Mouse (Mus musculus): Measurements from ENCODE around the gene Tmcc2.

Gene Tmcc2

GRCm38 (mm10) chr1:132391580-132392022, 520 bp upstream of the Tmcc2 start:
- DNase-seq (ENCODE audit: low spot score in 2 of 2), result peak; percentile 66 to 68

DNA sequence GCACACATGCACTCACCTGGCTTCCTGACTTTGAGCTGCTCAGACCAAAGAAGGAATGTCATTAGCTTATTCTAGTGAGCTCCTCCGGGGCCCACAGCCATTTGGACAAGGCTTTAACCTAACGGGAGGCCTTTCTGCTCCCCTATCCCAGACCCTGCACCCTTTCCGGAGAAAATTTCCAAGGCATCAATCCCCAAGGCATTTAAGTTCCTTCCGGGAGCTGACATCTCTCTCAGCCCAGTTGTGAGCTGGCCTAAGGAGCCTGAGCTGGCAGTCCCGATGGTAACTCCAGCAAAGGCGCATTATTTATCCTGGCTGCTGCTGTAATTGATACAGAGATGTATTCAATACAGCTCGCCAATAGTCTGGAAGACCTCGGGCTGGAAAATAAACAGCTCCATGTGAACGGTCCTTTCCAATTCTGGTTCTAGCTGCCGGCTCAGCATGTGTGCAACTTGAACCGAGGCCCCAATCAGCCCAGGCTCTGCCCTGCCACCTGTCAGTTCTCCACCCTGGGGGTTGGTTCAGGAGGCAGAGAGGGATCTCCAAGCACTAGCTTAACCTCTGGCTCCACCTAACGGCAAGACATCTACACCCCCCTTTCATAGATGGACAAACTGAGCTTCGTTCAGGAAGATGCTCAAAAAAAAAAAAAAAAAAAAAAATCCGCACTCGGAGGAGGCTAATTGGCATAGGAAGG, 1.0 kb downstream of the Tmcc2 start:
- peak; percentile 62 to 71 for DNase-seq (ENCODE audit: low spot score in 2 of 2)

- no peak for DNase-seq (ENCODE audit: low spot score in 2 of 2)
Measured at GRCm38 (mm10) chr1:132388813-132389803, 2.0 kb downstream of the Tmcc2 start.

DNA sequence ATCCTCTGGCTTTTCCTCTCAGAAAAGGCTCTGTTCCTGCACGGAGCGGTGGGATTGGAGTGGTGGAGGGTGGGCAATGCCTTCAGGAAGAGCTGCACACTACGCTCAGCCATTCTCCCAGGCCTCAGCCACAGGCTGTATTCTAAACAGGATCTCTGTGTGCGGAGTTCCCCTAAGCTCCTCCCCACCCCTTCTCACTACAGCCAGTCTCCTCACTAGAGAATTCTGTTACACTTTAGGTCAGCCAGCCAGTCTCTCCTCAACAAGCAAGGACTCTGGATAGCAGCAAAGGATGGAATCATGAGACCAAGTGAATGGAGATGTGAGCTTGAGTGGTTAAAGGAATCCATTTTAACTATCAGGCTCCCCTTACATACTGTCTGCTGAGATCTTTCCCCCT, 3.1 kb downstream of the Tmcc2 start:
- no peak for DNase-seq (ENCODE audit: low spot score in 2 of 2)

DNA sequence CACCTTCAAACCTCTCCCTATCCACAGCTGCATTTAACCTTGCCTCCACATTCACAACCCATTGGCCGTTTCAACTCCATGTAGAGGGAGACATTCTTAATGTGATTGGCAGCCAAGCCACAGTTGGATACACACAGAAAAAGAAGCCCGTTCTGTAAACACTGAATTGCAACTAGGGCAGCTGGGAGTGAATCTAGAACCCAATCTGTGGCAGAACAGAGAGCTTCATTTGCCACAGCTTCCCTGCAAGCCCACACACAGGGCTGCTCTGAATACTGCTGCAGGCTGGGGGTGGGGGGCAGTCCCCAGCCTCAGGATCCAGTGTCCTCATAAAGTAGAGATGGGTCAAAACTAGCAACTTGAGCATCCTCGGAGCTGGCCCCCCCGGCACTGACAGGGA, 4.8 kb downstream of the Tmcc2 start:
- DNase-seq (ENCODE audit: low spot score in 2 of 2), result no peak

DNA sequence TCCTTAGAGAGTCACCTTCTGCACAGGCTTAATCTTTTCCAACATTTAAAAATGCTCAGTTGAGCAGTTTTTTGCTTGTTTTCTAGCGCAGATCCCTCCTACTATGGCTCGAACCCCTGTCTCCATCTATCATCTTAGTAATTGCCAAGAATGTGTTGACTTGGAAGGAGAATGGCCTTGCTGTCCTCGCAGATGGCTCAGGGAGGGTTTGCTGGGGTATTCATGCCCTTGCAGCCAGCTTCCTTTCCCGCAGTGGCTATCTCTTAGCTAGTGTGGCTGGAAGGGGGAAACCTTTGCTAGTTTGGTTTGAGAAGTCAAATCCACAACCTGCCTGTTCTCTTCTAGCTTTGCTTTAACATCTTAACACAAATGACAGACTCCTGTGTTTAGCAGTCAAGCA, 5.4 kb downstream of the Tmcc2 start:
- no peak for DNase-seq (ENCODE audit: low spot score in 2 of 2)

DNA sequence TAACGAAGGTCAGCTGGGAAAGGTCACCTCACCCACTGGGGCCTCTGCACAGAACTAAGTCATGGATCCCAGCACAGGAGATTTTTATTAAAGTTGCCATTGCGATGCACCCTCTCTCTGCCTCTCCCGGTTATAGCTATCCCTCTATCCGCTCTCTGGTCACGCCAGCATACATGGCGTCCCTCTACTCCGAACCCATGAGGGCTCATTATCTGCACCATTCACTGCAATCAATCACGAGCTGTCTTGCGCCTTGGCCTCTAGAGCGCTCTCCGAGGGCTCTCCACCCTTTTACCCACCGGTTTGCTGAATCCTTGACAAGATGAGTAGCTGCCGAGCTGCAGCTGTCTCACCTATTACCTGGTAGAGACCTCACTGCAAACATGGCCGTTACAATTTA, 5.8 kb downstream of the Tmcc2 start:
- DNase-seq (ENCODE audit: low spot score in 2 of 2), result no peak

- DNase-seq (ENCODE audit: low spot score in 2 of 2), result peak; percentile 63 to 67
Measured at GRCm38 (mm10) chr1:132384001-132384554, 7.0 kb downstream of the Tmcc2 start.

GRCm38 (mm10) chr1:132381929-132382328, 9.2 kb downstream of the Tmcc2 start:
- no peak for DNase-seq (ENCODE audit: low spot score in 2 of 2)

DNA sequence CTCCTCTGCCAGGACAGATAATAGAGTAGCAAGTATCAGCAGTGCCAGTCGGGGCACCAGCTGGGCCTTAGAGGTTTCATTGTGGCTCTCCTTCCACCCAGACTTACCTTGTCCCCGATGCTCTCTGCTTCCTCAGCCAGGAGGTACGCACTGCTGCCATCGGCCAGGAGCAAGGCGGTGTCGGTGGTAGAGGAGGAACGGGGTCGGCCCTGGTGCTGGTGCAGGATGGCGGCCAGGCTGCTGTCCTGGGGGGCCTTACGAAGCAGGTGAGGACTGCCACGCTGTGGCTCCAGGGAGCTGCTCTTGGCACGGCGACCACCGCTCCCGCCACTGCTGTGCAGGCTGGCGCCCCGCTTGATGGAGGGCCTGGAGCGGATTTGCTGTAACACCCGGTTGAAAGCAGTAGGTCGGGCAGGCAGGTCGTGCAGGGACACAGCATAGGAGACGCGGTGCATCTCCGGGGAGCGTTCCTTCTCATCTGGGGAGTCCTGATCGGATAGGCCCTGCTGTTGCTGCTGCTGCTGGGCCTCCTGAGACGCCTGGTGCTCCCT, 10.5 kb downstream of the Tmcc2 start:
- DNase-seq (ENCODE audit: low spot score in 2 of 2), result peak in 1 of 2 experiments; percentile 2

GRCm38 (mm10) chr1:132377811-132378210, 13.3 kb downstream of the Tmcc2 start:
- no peak for DNase-seq (ENCODE audit: low spot score in 2 of 2)

DNA sequence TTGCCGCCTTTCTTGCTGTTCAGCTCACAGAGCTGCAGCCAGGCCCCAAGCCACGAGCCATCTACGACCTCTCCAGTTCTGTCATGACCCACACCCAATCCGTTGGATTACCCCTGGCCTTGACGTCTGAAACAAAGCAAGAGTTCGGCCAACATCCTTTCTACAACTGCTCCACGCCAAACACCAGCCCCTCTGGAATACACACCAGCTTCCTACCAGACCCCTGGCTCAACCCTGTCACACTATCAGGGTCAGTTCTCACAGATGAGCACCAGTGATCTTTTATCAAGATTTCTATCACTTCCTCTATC, 14.1 kb downstream of the Tmcc2 start:
- peak in 1 of 2 experiments; percentile 15 for DNase-seq (ENCODE audit: low spot score in 2 of 2)

GRCm38 (mm10) chr1:132376211-132377054, 14.6 kb downstream of the Tmcc2 start:
- DNase-seq (ENCODE audit: low spot score in 2 of 2), result no peak

DNA sequence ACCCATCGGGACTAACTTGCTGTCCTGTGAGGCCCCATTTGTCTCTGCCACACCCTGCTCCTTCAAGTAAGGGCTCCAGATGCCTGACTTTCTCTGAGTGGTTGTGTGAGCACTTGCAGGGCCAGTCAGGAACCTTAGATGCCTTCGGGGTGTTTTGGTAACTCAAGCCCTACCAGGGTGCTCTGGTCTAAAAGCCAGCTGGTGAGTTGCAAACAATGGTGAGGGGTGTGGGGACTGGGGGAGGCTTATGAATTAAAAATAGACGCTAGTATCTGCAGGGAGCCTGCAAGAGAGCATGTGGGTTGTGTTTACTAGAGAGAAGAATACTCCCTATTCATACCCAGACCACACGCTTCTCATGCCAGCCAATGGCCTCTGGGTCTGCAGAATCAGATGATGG, 15.8 kb downstream of the Tmcc2 start:
- DNase-seq (ENCODE audit: low spot score in 2 of 2), result no peak

DNA sequence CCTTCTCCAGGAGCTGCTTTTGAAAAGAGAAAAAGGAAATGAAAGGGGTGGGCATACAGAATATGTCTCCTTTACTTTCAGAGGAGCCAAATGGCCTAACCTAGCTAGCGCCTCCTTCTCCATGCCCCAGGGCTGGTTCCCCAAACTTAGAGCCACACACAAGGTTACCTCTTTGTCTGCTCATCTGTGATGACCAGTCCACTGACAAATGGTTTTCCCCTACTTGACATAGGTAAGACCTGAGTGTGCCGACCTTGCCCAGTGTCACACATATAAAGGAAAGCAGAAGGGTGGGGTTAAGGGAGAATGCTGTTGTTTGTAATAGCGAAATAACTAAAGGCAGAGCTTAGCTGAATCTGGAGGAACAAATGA, 16.2 kb downstream of the Tmcc2 start:
- no peak for DNase-seq (ENCODE audit: low spot score in 2 of 2)

- no peak for DNase-seq (ENCODE audit: low spot score in 2 of 2)
Measured at GRCm38 (mm10) chr1:132374140-132374872, 16.8 kb downstream of the Tmcc2 start.

GRCm38 (mm10) chr1:132372896-132373534, 18.1 kb downstream of the Tmcc2 start:
- DNase-seq (ENCODE audit: low spot score in 2 of 2), result no peak

DNA sequence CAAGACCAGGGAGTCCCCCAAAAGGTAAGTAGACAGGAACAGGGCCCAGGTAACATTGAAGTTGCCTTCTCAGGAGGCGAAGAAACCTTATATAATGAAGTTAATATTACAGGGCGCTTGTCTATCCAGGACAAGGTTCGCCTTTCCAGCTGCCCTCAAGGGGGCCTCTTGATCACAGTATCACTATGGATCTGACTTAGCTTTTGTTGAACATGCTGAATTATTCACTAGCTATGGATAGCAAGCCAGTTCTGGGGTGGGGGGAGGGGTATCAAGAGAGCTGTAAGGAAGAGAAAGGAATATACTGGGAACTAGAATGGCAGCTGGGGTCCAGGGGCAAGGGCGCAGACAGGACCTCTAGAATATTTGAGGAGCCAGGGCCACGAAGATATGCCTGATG, 18.7 kb downstream of the Tmcc2 start:
- DNase-seq (ENCODE audit: low spot score in 2 of 2), result no peak

DNA sequence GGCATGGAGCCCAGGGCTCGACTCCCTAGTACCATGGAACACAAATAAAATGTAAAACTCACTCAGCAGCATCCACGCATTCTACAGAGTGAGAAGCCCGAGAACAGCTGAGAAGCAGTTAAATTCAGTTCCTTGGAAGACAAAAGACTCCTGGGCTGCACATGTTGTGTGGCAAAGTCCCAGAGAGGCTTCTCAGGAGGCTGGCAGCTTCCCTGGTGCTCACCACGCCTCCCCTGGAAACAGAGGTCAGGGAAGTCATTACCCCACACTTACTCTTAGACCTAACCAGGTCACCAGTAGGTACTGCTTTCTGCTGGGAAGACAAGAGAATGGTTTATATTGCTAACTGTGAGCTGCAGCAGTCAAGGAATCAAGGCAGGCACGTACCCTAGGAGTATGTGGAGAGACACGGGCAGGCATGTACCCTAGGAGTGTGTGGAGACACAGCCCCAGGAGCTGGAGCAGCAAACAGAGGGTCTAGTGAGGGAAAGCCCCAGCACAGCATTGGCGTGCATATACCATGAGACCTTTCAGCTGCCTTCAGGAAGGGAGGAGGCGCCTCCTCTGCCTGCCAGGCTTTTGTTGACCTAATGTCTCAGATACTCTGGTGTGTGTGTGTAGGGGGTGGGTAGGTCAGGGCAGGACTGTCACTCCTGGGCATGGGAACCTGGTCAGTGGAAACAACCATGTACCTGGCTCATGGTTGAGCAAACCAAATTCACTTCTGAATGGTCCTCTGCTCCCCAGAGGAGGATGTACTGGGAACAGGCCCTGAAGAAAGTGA, 19.6 kb downstream of the Tmcc2 start:
- no peak for DNase-seq (ENCODE audit: low spot score in 2 of 2)
